Mouse (Mus musculus): Measurements from ENCODE around the gene Vps51.

The Vps51 gene

DNA sequence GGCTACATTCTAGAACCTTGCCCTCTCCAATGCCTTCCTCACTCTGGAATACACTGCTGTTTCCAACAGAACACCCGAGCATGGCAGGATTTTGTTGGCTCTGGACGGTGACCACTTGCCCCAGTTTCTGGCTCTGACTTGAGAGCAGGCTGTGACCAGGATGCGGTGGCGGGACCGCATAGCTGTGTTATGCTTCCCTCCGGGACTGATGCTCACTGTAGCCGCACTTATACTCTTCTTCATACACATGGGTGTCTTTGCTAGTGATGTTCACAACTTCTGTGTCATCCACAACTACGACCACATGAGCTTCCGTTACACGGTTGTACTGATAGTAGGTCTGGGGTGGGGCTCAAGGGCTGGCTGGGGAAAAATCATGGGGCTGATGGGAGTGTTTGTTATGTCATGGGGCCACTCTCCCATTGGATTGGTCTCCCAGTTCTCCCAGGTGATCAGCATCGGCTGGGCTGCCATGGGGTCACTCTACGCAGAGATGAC lies 3.0 kb upstream of the Vps51 start, which contains the start of gene Tmem262:
TSS of gene Tmem262 (plus strand) at position 51 of the 498 bp plus-strand sequence.
- no peak for DNase-seq (ENCODE audit: low read depth)

DNA sequence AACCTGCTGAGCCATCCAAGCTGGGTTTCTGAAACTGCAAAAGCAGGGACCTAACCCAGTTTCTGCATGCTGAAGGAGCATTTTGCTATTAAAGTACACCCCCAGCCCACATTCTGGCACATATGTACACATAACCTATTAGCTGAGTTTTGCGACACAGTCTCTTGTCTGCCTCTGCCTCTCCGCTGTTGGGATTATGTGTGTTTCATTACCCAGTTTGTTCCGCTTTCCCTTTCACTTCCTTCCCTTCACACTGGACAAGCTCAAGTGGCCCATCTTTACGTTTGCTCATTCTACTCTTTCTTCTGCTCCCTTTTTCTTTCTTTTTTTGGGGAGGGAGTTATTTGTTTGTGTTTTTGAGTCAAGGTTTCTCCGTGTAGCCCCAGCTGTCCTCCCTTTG lies 3.1 kb downstream of the Vps51 start:
- DNase-seq (ENCODE audit: low read depth), result no peak

DNA sequence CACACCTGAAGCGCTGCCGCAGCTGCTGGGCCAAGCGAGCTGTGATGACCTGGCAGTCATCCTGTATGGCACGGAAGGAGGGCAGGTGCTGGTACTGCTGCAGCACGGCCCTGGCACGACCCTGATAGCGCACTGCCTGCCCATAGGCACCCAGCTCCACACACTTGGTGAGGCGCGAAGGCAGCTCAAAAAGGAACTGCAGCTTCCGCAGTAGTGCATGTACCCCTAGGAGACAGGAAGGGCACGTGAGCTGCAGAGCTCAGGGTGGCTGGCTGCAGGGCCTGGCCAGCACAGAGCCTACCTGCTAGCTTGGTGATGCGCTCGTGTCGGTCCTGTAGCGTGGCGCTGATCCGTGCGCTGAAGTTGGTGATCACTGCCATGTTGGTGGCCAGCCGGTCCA lies 5.8 kb downstream of the Vps51 start:
- no peak for DNase-seq (ENCODE audit: low read depth)

DNA sequence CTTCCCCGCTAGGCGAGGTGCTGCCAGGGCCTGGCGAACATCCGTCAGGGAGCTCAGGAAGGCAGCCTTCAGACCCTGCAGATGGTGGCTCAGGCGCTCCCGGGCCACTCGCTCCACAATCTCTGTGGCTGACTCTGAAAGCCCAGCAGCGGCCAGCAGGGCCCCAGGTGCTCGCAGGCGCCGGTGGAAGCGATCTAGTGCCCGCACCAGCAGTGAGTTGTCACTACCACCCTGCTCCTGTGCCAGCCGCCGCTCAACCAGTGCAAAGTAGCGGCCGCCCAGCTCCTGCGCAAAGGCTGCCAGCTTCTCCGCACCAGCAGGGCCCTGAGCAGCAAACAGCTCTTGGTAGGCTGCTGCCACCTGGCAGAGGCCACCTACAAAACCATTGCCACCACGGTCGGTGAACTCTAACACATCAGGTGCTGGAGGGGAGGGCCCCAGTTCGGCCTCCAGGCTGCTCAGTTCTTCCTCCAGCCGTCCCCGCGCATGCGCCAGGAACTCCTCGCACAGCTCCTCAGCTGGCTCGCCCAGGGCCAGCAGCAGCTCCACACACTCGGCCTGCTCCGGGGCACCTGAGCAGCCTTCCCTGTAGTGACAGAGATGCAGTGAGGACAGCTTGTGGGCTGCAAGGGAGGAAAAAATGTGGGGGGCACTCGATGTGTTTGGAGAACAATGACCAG lies 6.3 kb downstream of the Vps51 start:
- DNase-seq (ENCODE audit: low read depth), result no peak

DNA sequence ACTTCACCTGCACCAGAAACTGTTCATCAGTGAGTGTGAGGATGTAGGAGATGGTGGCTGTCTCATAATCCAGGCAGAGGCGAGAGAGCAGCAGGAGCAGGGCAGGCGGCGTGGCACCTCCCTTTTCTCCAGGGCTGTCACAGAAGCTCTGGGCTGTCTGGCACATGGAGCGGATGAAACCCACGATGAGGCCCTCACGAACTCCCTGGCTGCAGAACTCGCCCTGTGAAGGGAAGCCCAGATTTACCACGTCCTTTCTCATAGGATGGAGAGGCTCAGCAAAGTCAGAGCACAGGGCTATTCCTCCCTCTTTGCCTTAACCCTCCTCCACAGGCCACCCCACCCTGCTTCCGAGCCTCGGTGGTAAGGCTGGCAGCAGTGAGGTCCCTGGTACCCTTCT lies 7.2 kb downstream of the Vps51 start:
- no peak for DNase-seq (ENCODE audit: low read depth)

DNA sequence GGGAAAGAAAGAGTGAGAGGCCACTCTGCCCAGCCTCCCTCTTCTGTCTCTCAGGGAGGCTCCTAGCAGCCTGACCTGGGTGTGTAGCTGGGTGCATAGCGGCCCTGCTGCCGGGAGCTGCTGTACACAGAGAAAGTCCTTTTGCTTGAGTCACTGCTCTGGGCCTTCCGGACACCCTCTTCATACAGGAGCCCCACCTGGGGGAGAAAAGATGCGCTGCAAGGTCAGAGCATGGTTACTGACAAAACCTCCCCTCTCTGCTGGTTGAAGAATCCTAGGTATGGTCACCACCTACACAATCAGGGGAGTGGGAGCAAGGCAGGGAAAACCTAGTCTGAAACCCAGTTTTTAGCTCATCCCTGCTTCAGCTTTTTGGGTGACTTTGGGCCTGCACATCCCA lies 8.1 kb downstream of the Vps51 start:
- DNase-seq (ENCODE audit: low read depth), result peak; percentile 62

DNA sequence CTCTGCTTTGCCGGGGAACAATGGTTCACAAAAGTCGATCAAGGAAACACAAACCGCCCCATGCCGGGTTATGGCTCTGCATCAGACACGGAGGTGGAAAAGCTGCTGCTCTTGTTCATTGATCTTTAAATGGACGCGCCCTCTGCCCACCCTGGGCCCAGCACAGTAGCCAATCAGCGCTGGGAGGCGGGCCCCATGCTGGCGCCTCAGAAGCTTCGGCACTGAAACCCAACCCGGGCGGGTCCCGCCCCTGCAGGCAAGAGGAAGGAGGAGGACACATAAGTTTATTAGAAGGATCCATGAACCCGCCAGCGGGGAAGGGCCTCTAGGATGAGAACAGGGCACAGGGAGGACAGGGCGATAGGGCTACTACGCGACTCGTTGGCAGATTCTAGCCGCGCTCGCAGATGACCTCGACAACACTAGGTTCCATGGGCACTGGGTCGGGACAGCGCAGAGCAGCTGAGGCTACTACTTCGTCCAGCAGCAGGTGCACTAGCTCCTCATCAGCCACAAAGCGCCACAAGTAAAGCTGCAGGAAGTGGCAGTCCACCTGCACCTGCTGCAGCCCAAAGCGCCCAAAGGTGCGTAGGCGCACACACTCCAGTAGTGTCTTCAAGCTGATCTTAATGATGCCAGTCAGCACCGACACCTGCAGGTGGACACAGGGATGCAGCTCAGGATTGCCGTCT lies 9.2 kb downstream of the Vps51 start, which contains the start of gene Tm7sf2:
TSS of gene Tm7sf2 (minus strand) at position 650 of the 692 bp plus-strand sequence.
- peak; percentile 96 for DNase-seq (ENCODE audit: low read depth)

DNA sequence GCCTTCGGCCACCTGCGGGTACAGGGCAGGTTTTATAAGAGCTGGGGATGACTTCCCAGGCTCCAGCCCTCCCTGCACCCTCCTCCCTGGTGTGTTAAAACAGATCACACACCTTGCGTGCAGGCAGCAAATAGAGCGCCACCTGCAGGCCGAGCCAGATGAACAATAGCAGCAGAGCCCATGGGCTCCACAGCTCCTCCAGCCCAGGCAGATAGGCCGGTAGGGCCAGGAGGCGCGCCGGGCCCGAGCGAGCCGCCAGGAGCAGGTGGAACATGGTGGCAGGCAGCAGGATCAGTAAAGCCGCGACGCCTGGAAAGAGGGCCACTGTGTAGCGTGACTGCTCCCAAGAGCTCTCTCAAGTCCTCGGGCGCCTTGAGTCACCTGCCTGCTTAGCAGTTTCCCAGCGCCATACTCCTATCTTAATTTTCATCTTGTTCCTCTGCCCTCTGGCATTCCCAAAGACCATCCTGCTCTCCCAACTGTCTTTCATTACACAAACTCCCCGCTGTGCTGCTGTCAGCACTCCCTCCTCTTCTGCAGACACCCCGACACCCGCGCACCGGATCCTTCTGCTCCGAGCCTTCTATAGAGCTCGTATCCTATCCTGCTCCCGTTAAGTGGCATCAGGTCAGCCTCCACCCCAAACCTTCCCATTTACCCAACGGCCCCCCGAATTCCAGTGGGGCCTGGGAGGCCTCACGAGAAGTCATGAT lies 9.9 kb downstream of the Vps51 start:
- peak; percentile 95 for DNase-seq (ENCODE audit: low read depth)

DNA sequence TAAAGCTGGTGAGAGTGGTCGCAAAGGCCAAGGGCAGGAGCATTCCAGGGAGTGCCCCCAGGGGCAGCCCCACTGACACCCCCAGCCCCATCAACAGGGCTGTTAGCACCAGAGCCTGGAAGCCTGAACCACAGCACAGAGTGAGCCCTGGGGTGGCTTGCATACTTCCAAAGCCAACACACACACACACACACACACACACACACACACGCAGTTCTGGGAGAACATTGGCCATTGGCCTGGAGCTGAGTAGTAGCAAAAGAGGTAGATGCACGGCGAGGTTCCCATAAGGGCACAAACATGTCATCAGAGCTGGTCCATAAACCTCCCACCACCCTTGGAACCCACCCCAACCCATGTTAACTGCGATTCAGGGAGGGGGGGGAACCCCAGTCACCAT lies 10.5 kb downstream of the Vps51 start:
- DNase-seq (ENCODE audit: low read depth), result peak; percentile 58

DNA sequence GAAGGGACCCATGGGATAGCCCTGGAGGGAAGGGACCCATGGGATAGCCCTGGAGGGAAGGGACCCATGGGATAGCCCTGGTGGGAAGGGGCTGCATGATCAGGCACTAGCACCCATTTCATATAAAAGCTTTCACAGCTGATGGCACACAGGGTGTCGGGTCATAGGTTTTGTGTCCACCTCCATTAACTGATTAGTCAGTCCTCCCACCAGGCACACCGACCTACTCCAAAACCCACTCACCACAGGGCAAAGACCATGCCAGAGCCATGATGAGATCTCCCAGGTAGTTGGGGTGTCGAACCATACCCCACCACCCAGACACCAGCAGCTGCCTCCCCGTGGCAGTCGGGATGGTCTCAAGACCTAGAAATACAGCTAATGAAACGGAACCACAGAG lies 13.9 kb downstream of the Vps51 start:
- no peak for DNase-seq (ENCODE audit: low read depth)

DNA sequence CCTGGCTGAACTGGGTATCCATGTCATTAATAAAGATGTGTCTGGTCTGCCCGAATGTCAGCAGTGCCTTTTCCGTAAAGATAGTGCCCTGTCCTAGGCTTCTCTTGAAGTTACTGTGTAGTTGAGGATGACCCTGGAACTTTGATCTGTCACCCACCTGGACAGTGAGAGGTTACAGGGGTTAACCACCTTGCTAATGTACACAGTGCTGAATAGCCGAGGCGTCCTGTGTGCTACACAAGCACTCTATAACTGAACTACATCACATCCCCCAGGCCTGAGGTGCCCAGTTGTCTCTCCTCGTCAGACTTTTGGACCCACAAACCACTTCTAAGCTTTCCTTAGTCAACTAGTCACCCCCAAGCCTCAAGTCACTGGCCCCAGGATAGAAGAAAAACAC lies 14.6 kb downstream of the Vps51 start:
- no peak for DNase-seq (ENCODE audit: low read depth)

DNA sequence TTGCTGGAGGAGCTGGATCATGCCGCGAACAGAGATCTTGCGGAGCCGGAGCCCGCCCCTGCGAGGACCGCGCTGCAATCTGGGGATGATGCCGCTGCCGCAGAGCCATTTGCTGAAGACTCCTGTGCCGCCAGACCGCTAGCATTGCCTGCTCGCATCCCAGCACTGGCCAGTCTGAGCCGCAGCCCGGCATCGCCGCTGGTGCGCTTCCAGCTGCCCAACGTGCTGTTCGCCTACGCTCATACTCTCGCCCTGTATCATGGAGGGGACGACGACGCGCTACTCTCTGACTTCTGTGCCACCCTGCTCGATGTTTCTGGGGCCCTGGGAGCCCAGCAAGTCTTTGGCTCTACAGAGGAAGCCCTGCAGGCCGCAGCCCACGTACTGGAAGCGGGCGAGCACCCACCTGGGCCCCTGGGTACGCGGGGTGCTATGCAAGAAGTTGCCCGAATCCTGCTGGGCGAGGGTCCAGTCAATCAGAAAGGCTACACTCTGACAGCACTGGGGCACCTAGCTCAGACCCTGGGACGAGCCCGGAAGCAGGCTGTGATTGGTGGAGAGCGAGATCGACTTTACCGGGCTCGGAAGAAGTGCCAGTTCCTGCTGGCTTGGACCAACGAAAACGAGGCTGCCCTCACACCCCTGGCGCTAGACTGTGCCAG lies 15.3 kb downstream of the Vps51 start:
- peak; percentile 74 for DNase-seq (ENCODE audit: low read depth)

DNA sequence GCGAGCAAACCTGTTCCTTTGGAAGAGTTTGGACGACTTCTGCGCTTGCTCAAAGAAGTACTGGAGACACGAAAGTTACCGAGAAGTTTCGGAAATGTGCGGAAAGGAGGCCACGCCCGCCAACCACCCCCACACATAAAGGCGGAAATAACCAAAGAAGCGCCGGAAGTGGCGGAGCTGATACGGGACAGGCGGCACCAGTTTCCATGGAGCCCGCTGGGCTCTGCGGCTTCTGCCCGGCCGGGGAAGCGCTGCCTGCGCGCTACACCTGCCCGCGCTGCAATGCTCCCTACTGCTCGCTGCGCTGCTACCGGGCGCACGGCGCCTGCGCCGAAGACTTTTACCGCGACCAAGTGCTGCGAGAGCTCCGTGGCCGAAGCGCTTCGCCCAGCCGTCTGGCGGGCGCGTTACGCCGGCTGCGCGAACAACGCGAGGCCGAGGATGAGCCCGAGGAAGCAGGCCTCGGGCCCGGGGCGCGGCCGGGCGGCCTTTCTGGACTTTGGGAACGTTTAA lies 16.0 kb downstream of the Vps51 start, which contains the start of gene Znhit2:
TSS of gene Znhit2 (plus strand) at position 172 of the 513 bp plus-strand sequence.
- DNase-seq (ENCODE audit: low read depth), result peak; percentile 98

DNA sequence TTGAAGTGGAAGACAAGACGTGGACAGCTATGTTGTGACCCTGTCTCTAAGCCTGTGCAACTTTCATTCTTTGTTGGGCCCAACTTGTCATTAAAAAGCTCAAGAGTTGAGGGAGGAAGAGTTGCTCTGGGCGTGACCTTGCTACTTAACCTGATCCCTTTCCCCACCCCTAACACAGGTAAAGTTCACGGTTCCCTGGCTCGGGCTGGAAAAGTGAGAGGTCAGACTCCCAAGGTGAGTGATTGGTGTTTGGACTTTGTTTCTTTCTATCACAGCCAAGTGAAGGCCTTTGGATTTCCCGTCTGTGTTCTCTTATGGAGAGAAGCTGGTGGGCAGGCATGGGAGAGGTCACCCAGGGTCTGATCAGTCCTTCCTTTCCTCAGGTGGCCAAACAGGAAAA lies 18.1 kb downstream of the Vps51 start:
- no peak for DNase-seq (ENCODE audit: low read depth)

DNA sequence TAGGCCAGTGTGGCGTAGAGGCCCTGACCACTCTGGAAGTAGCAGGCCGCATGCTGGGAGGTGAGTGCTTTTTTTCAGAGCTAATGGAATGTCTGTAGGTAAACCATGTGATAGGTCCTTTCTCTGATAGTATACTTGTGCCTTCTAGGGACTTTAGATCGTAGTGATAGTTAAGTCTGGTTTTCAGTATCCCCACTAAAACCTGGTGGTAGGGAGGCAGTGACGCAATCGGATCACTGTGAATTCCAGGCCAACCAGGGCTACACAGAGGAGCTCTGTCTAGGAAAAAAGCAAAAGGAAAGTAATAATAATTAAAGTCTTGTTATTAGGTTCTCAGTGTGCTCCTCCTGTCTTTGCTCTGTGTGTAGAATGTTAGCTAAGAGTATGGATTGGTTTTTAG lies 18.5 kb downstream of the Vps51 start:
- DNase-seq (ENCODE audit: low read depth), result no peak

DNA sequence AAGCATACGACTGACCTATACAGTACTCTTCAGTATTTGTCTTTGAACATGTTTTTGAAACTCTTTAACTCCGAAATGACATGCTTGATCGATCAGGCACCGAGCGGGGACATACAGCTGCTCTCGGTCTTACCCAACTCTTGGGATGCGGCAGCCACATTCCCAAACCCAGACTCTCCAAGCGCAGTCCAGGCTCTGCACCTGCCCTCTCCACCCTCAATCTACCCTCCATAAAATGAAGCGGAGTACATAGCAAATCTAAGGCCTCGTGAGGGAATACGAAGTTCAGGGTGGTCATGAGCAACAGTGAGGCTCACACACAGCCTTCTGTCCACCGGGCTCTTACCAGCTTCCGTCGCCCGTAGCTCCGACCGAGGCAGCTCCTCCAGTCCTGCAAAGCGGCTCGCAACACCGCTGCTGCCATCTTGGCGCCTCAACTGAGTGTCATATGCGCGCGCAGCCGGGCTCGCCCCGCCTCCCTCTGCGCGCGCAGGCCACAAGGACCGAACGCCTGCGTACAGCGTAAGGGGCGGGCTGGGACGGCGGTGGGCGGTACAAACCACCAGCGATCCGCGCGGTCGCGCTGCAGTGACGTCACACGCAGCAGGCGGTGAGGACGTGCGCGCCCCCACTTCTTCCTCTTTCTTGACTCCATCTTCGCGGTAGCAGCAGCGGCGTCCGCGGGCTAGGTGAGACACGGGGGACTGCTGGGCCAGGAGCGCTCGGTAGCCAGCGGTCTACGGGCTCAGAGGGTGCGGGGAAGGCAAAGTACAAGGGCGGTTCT lies 19.5 kb downstream of the Vps51 start, which contains the start of the genes Mrpl49 and Fau:
TSS of gene Mrpl49 (minus strand) at position 473 of the 784 bp plus-strand sequence.
TSS of gene Fau (plus strand) at position 532 of the 784 bp plus-strand sequence.
- peak; percentile 100 for DNase-seq (ENCODE audit: low read depth)

DNA sequence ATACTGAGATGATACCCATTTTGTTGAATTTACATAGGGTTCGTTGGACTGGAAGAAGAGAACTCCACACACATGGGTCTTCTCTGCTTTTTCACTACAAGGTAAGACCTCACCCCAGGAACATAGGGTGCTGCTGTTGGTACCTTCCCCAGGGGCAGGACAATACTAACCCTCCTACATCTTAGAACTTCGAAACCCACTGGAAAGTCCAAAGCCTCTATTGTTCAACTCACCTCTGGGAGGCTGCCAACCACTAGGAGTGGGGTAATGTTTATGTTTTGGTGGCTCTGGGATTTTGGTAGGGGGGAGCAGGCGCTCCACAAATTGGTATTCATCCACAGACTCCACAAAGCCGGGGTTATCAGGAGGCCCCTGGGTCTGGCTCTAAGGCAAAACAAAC lies 20.3 kb downstream of the Vps51 start:
- no peak for DNase-seq (ENCODE audit: low read depth)

DNA sequence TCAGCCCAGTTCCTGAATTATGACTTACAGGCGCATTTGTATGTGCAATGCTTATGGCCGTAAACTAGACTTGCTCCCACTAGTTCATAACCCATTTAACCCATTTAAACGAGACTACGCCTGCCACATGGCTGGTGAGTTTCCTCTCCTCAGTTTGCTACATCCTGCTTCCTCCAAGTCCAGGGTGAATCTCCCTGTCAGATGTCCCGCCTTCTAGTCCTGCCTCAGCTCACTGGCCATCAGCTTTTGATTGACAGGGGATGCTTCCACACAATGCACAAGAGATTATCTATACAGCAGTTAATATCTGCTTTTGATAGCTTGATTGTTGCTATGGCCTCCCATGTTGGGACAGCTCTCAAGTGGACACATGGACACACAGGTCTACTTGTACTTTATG lies 22.7 kb downstream of the Vps51 start:
- DNase-seq (ENCODE audit: low read depth), result no peak

DNA sequence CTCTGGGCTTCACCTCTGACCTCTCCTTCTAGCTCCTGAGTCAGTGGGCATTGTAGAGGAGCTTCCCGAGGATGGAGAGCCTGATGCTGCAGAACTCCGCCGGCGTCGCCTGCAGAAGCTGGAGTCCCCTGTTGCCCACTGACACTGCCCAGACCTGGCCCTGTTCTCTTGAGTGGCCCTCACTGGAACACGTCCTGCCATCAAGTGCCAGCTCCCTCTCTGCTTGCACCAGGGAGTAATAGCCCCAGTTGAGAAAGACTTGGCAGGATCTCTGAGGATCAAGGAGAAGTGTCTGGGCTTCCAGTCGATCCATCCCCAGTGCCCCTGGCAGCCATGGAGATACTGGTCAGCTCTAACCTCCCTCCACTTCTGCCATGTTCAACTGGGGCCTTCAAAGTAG lies 24.5 kb downstream of the Vps51 start:
- no peak for DNase-seq (ENCODE audit: low read depth)

DNA sequence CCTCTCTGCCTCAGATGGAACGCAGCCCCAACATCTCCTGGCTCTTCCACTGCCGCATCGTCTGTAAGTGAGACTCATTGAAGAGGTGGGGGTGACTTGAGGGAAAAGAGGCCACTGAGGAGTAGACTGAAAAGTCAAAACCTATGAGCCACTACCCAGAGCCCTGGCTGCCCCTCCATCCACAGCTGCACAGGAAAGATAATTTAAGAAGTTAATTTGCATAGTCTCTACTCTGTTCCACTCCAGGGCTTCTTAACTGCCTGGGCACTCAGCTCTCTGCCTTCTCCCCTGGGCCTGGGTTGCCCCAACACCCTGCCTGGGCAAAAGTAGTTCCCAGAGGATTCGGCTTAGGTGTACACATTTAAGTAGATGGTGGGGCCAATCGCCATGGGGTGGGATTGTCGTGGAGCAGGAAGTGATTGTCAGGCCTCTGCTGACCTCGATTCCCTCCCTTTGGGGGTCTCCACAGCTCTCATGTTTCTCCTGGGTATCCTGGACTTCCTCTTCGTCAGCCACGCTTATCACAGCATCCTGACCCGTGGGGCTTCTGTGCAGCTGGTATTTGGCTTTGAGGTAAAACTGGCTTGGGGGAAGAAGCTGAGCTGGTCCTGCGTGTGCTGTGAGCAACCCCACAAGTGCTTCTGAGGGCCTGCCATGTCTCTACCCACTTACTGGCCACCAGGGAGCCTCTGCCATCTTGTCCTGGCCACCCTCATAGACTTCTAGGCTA lies 28.2 kb downstream of the Vps51 start:
- DNase-seq (ENCODE audit: low read depth), result no peak

DNA sequence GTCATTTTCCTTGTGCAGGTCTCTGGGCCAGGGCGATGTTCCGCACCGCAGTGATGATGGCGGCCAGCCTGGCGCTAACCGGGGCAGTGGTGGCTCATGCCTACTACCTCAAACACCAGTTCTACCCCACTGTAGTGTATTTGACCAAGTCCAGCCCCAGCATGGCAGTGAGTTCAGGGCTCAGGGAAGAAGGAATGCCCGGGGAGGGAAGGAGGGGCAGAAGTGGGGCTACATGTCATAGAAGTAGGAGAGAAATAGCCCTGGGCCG lies 29.2 kb downstream of the Vps51 start:
- DNase-seq (ENCODE audit: low read depth), result no peak

Data from NIH3T3 (cell line).